Mouse (Mus musculus) mesoderm, embryonic 11.5 days (tissue): ENCODE measurements around the gene Lpar1.

Source experiments
- DNase-seq: peaks from one replicate; pipeline ENCODE4 v3.0.0-alpha.2; 2012; ENCODE audit warnings: low read depth, low spot score

Gene Lpar1

DNA sequence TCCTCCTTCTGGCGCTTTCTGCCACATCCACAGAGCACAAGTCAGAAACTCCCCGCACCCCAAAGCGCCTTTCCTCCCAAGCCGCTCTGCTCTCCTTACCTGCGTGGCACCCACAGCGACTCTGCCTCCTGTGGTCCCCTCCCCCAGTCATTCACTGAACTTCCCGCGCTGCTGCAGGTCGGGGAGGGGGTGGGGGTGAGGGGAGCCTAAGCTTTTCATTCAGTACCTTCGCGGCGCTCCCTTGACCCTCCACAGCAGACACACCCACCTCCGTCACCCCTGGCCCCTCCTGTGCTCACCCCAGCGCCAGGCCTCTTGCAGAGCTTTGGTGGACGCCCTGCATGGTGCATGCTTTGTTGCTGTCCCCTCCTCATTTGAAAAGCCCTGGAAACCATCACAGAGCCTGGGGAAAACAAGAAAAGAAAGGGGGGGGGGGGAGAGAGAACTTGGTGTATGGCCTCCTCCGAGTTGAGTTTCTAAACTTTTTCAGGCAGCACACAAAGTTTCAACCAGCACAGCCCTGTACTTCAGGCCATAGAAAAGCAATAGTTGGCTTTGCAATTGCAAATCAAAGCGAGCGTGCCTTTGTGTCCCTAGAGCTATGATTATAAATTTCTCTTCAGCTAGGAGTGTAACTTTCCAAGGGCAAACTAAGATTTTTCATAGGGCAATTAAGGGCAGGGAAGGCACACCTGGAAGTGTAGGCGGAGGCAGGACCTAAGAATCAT is at the start of gene Lpar1:
Lpar1 (minus strand) TSS at position 268 of the 728 bp plus-strand sequence.
- DNase-seq = peak; percentile 51

DNA sequence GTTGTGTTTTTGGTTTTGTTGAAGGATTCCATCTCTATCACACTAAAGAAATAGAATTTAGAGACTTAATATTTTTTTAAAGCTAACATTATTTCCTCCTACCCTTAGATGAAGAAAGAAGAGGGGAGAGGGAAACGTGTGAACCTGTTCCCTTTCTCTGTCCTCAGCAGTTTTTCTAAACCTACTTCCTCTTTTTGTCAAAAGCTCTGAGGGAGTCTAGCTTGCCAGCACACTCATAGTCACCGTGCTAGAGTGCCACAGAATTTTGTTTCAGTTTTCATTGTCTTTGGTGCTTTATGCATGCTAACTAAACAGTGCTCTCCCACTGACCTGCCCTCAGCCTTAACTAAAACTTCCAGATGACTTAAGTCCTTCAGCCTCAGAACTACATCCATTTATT is 32.2 kb upstream of the Lpar1 start:
- DNase-seq = no peak

GRCm38 (mm10) chr4:58581191-58581590 is 27.5 kb upstream of the Lpar1 start:
- DNase-seq = no peak

DNA sequence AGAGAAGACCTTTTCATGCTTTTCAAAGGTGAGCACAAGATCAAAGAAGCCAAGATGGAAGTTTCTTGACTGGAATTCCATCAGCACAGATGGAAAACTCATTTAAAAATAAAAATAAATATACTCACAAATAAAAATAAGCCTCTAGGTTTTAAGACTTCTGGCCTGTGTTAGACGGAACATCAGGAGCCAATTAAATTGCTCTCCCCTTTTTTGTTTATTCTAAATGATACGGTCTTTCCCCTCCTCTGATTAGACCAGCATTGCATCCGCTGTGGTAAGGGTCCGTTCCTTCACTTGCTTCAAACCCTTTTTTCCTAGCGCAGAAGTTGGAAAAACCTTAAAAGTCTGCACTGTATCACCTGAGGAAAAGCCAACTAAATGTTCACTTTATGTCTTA is 26.8 kb upstream of the Lpar1 start:
- no peak for DNase-seq

- DNase-seq = no peak
Observed at GRCm38 (mm10) chr4:58580098-58580497, 26.4 kb upstream of the Lpar1 start.

- peak; percentile 72 for DNase-seq
Observed at GRCm38 (mm10) chr4:58578488-58578887, 24.8 kb upstream of the Lpar1 start.

- no peak for DNase-seq
Observed at GRCm38 (mm10) chr4:58577382-58578048, 23.8 kb upstream of the Lpar1 start.

GRCm38 (mm10) chr4:58575831-58576230 is 22.1 kb upstream of the Lpar1 start:
- no peak for DNase-seq

GRCm38 (mm10) chr4:58574024-58574423 is 20.3 kb upstream of the Lpar1 start:
- no peak for DNase-seq

- DNase-seq = no peak
Observed at GRCm38 (mm10) chr4:58572446-58572845, 18.7 kb upstream of the Lpar1 start.

DNA sequence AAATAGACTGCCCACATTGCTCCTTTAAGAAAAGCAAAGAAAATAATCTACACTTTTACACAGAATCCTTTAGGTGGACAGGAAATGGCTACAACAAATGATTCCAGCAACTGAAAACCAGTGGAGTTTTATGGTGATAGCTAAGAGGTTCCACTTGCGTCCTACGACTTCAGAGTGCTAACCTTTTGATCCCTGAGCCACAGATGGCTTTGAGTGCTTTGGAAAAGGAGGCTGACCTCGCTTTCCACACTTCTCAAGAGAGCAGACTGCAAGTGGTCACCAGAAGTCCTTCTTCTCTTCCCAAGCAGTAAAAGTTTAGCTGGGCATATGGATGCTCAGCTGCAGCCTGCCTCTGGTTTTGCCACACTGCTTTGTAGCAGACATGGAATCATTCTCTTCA is 18.0 kb upstream of the Lpar1 start:
- no peak for DNase-seq

DNA sequence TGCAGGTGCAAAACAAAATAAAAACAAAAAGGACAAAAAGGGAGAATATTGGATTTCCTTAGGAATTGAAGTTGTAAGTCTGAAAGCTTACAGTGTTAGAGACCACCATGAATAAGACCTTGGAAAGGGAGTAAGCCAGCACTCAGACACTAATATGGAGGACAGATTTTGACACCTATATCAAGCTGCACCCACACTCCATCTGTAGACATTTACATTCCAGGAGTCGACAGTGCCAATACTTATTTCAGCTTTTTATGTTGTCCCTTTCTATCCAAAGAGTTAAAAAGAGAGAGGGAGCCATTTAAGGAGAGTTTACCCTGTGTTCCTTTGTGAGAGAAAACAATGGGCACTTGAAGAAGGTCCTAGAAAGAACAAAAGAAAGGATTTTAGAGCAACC is 17.5 kb upstream of the Lpar1 start:
- DNase-seq = no peak

GRCm38 (mm10) chr4:58568486-58568885 is 14.8 kb upstream of the Lpar1 start:
- no peak for DNase-seq

DNA sequence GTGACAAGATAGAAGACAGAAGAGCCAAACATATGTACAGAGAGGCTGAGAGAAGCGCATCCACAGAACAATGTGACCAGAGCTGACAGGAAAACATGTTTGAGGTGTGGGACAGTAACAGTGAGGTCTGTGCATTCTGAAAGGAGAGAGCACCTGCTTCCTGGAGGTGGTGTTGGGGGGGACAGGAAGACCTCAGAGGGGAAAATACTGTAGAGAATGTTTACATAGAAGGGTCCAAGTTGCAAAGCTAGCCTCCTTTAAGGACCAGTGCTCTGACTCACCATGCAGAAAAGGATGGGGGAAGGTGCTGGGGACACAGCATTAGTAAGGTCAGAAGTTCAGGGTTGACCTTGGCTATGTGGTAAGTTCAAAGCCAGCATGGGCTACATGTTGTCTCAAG is 9.1 kb upstream of the Lpar1 start:
- no peak for DNase-seq

- DNase-seq = no peak
Observed at GRCm38 (mm10) chr4:58557001-58557400, 3.3 kb upstream of the Lpar1 start.

DNA sequence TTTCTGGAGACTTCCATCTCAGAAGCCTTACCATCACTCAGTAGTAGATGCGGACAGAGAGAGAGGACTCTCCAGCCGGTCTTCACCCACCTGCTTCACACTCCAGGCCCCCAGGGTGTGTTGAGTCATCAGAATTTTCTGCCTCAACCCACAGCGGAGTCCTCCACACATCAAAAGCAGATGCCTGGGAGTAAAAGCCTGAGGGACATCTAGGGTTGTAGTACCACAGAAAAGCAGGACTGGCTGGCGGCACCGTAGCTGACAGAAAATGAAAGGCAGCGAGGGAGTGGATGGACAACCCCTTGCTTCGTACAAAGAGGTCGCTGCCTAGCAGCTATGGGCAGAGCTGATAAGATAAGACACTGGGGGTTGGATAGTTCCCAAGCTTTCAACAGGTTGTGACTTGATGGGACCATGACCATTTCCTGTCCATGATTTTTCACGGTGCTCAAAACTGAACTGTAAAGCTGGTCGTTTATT is 701 bp upstream of the Lpar1 start:
- no peak for DNase-seq

DNA sequence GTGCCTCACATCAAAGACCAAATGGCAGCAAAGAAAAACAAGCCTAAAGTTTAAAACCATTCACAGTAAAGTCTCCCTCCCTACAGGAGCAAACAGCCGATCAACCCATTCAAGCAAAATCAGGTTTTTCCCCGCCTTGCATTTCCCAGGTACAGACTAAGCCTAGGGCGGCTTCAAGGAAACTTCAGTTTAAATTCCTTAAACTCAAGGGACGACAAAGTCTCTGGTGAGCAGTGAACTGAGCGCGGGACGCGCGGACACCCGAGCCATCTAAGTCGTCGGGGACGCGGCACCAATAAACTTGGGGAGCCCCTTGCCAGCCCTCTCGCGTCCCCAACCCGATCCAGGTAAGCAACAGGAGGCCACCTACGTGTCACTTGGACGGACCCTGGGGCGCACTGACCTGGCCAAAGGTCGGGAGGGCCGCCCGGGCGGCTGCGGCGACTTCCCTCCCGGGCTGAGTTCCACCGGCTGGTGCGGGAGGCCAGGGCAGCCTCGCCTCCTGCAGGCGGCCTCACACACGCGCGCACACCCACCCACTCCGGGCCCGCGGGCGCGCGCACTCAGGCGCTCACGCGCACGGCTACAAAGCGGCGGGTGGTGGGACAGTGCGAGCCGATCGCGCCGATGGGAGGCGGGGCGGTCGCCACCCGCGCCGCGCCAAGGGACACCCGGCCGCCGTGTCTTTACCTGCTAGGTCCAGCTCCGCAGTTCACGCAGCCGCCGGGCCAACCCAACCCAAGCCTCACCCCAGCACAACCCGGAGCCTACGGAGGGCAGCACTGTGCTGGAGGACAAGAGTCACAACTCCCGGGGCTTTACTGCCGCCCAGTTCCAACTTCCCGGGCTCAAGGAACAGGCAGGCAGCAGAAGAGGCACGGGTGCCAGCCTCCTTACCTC is 717 bp downstream of the Lpar1 start:
- peak; percentile 86 for DNase-seq

DNA sequence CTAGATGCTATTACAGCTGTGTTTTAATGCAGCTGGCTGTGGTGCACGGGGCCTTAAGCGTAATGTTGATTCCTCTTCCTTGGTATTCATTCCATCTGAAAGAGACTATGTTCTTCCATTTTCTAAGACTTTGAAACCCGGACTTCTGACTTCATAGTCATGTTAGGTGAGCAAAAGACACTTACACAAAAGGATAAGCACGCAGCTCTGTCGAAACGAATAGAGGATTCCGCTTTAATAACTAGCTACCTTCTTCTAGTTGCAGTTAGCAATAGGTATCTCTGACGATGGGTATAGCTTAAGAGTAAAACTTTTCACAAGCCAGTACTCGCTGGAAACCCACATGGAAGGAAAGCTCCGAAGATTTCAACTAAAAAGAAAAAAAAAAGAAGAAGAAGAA is 1.5 kb downstream of the Lpar1 start:
- no peak for DNase-seq

DNA sequence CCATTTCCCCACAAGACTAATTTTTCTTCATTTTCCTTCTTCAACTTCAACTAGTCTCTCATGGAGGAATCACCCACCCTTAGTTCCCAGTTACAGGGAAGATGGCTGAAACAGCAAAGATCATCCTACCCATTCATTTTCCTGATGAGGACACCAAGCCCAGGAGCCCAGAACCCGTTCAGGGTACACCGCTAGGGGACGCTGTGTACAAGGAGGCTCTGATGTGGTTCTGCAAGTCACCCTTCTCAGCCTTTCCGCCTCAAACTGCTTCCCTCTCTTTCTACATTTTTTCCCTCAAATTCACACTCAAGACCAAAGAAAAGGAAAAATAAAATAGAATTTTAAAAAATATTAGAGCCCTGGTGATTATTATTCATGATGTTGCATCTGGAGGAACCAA is 1.9 kb downstream of the Lpar1 start:
- DNase-seq = peak; percentile 92

DNA sequence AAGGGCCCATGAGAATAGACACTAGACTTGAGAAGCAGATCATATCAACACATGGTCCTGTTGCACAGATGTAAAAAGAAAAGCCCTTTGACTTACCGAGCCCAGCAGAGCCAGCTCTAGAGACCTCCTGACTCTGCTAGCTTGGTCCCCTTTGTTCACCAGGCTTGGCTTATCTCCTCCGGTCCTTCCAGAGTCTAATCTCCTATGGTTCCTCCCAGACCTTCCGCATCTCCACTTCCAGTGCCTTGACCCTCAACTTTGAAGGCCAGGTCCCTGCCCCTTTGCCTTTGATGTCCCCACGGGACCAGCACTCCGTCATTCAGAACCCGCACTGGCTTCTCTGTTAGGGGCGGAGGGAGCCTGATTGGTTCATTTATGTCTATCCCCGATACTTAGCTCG is 6.0 kb downstream of the Lpar1 start:
- DNase-seq = no peak

GRCm38 (mm10) chr4:58547273-58547565 is 6.5 kb downstream of the Lpar1 start:
- DNase-seq = no peak
